Mouse (Mus musculus) ovary, postnatal 36 days (tissue): Measurements from ENCODE around the gene Olfr1393.
"Not testable (repeated sequence)": the region's sequence is repeated elsewhere in the genome, so short reads cannot be mapped to it uniquely, and the experiment has no call there.

Source experiments
- DNase-seq: peaks from one replicate; pipeline ENCODE4 v3.0.0; 2022; ENCODE audit warnings: low spot score, mixed read lengths

Gene Olfr1393

GRCm38 (mm10) chr11:49308547-49308946 lies 30.4 kb downstream of the Olfr1393 start:
- not testable (repeated sequence) for DNase-seq

GRCm38 (mm10) chr11:49322442-49322841 lies 44.3 kb downstream of the Olfr1393 start, which contains the start of gene Olfr1391:
Gene Olfr1391 (plus strand): TSS chr11:49322742.
- no peak for DNase-seq

GRCm38 (mm10) chr11:49326726-49327125 lies 48.6 kb downstream of the Olfr1393 start:
- DNase-seq = no peak

GRCm38 (mm10) chr11:49329686-49330085 lies 51.6 kb downstream of the Olfr1393 start:
- no peak for DNase-seq
